Mouse (Mus musculus) embryonic fibroblast, embryonic 13.5 days (primary cell): ENCODE data around the gene Epb41l1.

Source experiments
- CTCF ChIP-seq: IDR thresholded peaks from 2 replicates; pipeline ENCODE4 v1.5.1; 2011; ENCODE audit warnings: mild to moderate bottlenecking, control low read depth, low read length, moderate library complexity, borderline replicate concordance; ENCODE audit not compliant: insufficient read depth
- POLR2A ChIP-seq: IDR thresholded peaks from 2 replicates; pipeline ENCODE4 v1.6.1; 2011; ENCODE audit warnings: low read depth, mild to moderate bottlenecking, control low read depth, low read length, moderate library complexity

GRCm38 (mm10) chr2:156519584-156519983 is 98.9 kb downstream of the Epb41l1 start:
- TF ChIP-seq POLR2A (no peak), CTCF (no peak)
